Mouse (Mus musculus): ENCODE measurements around the gene Olfr1411. TPM values are rescaled to one million over a fixed set of nuclear protein-coding genes. Genes with fewer than 3 reads are reported as not detected.
A peak's percentile ranks its signal among the peaks of the same experiment; 100 is the strongest.

The Olfr1411 gene
- polyA plus RNA-seq, 1 experiment from 2014 or later = not detected

DNA sequence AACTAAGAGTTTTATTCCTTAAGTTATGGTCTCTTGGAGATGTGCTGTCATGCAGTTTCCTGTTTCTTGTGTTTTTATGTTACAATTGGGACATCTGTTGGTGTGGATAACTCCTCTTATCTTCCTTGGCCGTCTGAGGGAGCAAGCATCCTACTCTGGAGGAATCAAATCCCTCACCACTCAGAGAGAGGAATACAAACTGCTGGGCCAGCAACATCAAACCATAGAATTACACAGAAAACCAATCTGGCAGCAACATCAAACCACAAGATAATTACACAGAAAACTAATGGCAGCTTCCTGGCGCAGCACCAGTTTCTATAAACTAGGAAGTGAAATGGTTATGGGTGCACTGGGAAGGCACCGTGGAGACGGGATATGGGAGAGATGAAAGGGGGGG lies 34.0 kb downstream of the Olfr1411 start:
- Histone ChIP-seq H3K4me2 (replicated peaks) (no peak overlapping the region), H3K9me3 (no peaks in the 10 kb centered on the region), H3K4me1 (no peaks in the 10 kb centered on the region), H3K4me3 (no peak overlapping the region), H3K36me3 (no peaks in the 10 kb centered on the region), H3K27ac (no peak overlapping the region), H3K9ac (no peak overlapping the region), H3K27me3 (replicated peaks) (no peaks in the 10 kb centered on the region)
- 87% methylated on average over 4 of the region's 4 CpGs for WGBS
- ATAC-seq (ENCODE audit: low FRiP score, low read depth) = no peak

- H3K36me3 ChIP-seq = peaks cover 16% of the 10 kb centered on the region
- H3K27me3 ChIP-seq (replicated peaks) = no peaks in the 10 kb centered on the region
- no peak overlapping the region for H3K4me2 ChIP-seq (replicated peaks)
- H3K4me1 ChIP-seq = no peaks in the 10 kb centered on the region
- WGBS = 80% methylated on average over 5 of the region's 5 CpGs
- no peak for ATAC-seq (ENCODE audit: low FRiP score, low read depth)
- no peak overlapping the region for H3K4me3 ChIP-seq
- H3K9me3 ChIP-seq = no peaks in the 10 kb centered on the region
- no peak overlapping the region for H3K9ac ChIP-seq
- no peak overlapping the region for H3K27ac ChIP-seq
Measured at GRCm38 (mm10) chr1:92632196-92632595, 38.0 kb downstream of the Olfr1411 start.

GRCm38 (mm10) chr1:92632948-92633347 lies 38.7 kb downstream of the Olfr1411 start:
- 74% methylated on average over 6 of the region's 6 CpGs for WGBS
- Histone ChIP-seq H3K4me1 (no peaks in the 10 kb centered on the region), H3K4me3 (no peak overlapping the region), H3K9ac (no peak overlapping the region), H3K36me3 (peaks cover 24% of the 10 kb centered on the region), H3K27me3 (replicated peaks) (no peaks in the 10 kb centered on the region), H3K9me3 (no peaks in the 10 kb centered on the region), H3K4me2 (replicated peaks) (no peak overlapping the region), H3K27ac (no peak overlapping the region)
- no peak for ATAC-seq (ENCODE audit: low FRiP score, low read depth)

DNA sequence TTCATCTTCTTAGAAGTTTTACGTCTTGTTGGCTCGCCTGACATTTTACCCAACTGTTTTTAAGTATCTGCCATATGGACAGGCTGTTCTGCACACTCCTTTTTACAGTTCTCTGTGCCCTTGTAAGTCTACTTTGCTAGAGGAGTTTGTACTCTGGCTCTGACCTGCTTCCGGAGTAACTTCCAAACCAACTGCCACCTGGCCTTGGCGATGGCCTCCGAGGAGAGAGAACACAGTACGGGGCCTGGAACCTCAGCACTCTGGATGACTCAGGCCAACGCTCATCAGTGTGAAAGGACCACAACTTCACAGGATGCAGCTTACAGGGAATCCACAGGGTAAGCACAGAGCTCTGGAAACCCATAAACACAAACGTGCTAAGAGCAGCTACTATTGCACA lies 39.5 kb downstream of the Olfr1411 start:
- no peak overlapping the region for H3K4me3 ChIP-seq
- 82% methylated on average over 8 of the region's 8 CpGs for WGBS
- no peak overlapping the region for H3K9ac ChIP-seq
- H3K27me3 ChIP-seq (replicated peaks) = no peaks in the 10 kb centered on the region
- no peak overlapping the region for H3K4me2 ChIP-seq (replicated peaks)
- peaks cover 26% of the 10 kb centered on the region for H3K36me3 ChIP-seq
- H3K9me3 ChIP-seq = no peaks in the 10 kb centered on the region
- ATAC-seq (ENCODE audit: low FRiP score, low read depth) = no peak
- no peak overlapping the region for H3K27ac ChIP-seq
- no peaks in the 10 kb centered on the region for H3K4me1 ChIP-seq

DNA sequence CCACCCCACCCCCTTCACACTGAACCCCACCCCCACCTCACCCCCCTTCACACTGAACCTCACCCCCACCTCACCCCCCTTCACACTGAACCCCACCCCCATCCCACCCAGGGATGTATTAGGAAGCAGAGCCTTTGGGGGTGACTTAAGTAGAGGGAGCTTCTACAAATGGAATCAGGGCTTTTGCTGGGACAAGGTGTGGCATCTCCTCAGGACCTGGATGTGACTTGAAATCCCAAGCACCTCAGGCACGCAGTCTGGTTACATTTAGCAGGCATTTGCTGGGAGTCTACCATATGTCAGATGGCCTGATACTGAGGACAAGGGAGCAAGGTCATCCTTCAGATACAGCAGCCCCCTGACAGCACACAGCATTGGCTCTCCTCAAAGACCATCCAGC lies 40.4 kb downstream of the Olfr1411 start:
- Histone ChIP-seq H3K4me2 (replicated peaks) (no peak overlapping the region), H3K27me3 (replicated peaks) (no peaks in the 10 kb centered on the region), H3K9ac (no peak overlapping the region), H3K4me3 (no peak overlapping the region), H3K4me1 (no peaks in the 10 kb centered on the region), H3K27ac (no peak overlapping the region), H3K36me3 (peaks cover 31% of the 10 kb centered on the region), H3K9me3 (no peaks in the 10 kb centered on the region)
- no peak for ATAC-seq (ENCODE audit: low FRiP score, low read depth)
- 81% methylated on average over 1 of the region's 1 CpGs for WGBS

DNA sequence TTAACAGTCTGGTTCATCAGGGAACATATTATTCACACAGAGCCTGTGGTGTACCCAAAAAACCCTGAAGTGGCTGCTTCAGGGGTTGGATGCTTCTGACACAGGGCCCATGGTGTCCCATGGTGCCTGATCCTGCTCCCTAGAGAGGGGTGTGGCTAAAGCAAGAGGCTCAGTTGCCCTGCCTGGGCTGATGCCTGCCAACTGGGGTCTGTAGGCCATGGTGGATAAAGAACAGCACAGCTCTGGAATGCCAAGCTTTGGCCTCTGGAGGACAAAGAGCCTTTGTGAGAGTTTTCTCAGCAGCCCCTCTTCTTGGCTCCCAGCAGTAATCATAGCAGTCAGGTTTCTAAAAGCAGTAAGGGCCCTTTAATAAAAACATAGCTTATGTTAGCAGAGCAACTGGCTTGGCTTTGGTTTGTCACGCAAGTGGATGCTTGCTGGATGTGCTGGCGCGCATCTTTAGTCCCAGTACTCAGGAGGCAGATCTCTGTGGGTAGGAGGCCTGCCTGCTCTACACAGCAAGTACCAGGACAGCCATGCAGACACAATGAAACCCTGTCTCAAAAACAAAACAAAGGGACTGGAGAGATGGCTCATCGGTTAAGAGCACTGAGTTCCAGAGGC lies 40.9 kb downstream of the Olfr1411 start:
- WGBS = 66% methylated on average over 4 of the region's 4 CpGs
- ATAC-seq (ENCODE audit: low FRiP score, low read depth) = peak; percentile 56; the same call in 1 of the 2 replicates
- H3K27me3 ChIP-seq (replicated peaks) = no peaks in the 10 kb centered on the region
- no peak overlapping the region for H3K27ac ChIP-seq
- no peak overlapping the region for H3K4me2 ChIP-seq (replicated peaks)
- H3K9ac ChIP-seq = no peak overlapping the region
- no peaks in the 10 kb centered on the region for H3K9me3 ChIP-seq
- no peak overlapping the region for H3K4me3 ChIP-seq
- H3K36me3 ChIP-seq = peaks cover 31% of the 10 kb centered on the region
- H3K4me1 ChIP-seq = peaks cover 3% of the 10 kb centered on the region; the same call in 1 of the 2 replicates

DNA sequence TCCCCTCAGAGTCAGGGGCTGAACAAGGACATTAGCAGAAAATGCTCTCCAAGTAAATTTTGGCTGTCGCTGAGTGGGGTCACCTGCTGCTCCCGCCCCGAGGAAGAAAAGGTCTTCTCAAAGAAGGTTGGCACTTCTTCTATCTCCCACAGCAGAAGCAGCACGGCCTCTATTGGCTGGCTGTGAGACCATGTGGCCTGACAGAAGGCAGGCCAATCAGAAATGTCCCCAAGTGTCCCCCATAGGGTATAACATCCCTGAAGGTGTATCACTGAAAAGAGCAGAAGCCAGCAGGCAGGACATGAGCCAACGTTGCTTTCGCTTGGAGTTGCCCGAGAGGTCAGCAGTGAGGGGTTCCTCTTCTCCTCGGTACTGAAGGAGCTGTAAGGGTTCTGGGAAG lies 41.8 kb downstream of the Olfr1411 start:
- H3K9ac ChIP-seq = no peak overlapping the region
- H3K4me2 ChIP-seq (replicated peaks) = no peak overlapping the region
- H3K4me3 ChIP-seq = no peak overlapping the region
- no peak for ATAC-seq (ENCODE audit: low FRiP score, low read depth)
- H3K36me3 ChIP-seq = peaks cover 31% of the 10 kb centered on the region
- H3K4me1 ChIP-seq = peaks cover 12% of the 10 kb centered on the region
- no peaks in the 10 kb centered on the region for H3K9me3 ChIP-seq
- 88% methylated on average over 8 of the region's 8 CpGs for WGBS
- H3K27me3 ChIP-seq (replicated peaks) = no peaks in the 10 kb centered on the region
- H3K27ac ChIP-seq = no peak overlapping the region

- no peak overlapping the region for H3K4me3 ChIP-seq
- 95% methylated on average over 11 of the region's 11 CpGs for WGBS
- no peaks in the 10 kb centered on the region for H3K9me3 ChIP-seq
- H3K9ac ChIP-seq = no peak overlapping the region
- peaks cover 31% of the 10 kb centered on the region for H3K36me3 ChIP-seq
- peaks cover 15% of the 10 kb centered on the region for H3K4me1 ChIP-seq
- no peaks in the 10 kb centered on the region for H3K27me3 ChIP-seq (replicated peaks)
- no peak for ATAC-seq (ENCODE audit: low FRiP score, low read depth)
- no peak overlapping the region for H3K4me2 ChIP-seq (replicated peaks)
- no peak overlapping the region for H3K27ac ChIP-seq
Measured at GRCm38 (mm10) chr1:92636676-92637075, 42.5 kb downstream of the Olfr1411 start.

DNA sequence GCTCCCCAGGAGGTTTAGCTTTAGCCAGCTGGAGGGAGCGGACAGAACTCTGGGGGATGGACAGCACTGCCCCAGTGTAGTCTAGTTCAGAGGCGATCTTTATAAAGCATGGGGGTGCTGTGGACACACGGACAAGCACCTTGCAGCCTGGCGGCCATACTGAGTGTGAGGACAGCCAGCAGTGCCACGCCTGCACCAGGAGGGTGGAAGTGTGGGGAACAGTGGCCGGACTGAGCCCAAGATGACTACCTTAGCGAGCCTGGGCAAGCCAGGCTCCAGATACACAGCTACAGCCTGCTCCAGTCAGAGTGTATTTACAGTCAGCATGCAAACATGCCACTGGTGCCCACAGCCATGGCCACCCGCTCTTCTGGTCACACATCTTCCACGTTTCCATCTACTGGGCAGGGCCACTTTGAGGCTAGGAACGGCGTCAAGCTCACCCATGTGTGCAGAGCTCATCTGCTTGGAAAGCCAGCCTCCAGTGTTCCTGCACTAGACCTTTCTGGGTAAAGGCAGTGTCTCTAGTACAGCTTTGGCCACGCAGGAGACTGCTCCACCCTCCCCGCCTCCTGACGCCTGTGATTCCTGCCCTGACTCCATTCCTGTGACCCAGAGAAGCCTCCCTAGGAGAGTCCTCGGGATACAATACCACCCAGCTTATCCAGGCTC lies 43.4 kb downstream of the Olfr1411 start:
- no peak overlapping the region for H3K4me3 ChIP-seq
- H3K27me3 ChIP-seq (replicated peaks) = no peaks in the 10 kb centered on the region
- no peak for ATAC-seq (ENCODE audit: low FRiP score, low read depth)
- no peaks in the 10 kb centered on the region for H3K9me3 ChIP-seq
- peaks cover 31% of the 10 kb centered on the region for H3K36me3 ChIP-seq
- H3K9ac ChIP-seq = no peak overlapping the region
- peaks cover 20% of the 10 kb centered on the region for H3K4me1 ChIP-seq
- WGBS = 93% methylated on average over 15 of the region's 15 CpGs
- H3K27ac ChIP-seq = no peak overlapping the region
- no peak overlapping the region for H3K4me2 ChIP-seq (replicated peaks)

DNA sequence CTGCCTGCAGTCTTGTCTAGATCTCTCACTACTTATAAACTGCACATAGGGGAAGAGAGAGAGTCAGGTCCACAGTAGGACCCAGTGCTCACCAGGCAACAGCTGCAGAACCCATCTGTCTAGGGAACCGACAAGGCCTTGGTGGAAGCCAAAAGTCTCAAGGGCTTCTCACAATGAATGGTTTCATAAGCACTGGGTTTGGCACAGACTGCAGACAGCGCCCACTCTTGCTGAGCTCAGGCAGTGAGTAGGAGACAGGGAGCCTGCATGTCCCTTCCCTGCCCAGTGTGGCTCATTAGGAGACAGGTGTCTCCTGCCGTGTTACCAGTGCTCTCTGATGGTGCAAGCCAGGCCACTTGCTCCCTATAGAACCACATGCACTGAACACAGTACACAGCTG lies 44.0 kb downstream of the Olfr1411 start:
- no peak overlapping the region for H3K4me2 ChIP-seq (replicated peaks)
- no peak overlapping the region for H3K4me3 ChIP-seq
- WGBS = 91% methylated on average over 3 of the region's 3 CpGs
- H3K36me3 ChIP-seq = peaks cover 31% of the 10 kb centered on the region
- peaks cover 20% of the 10 kb centered on the region for H3K4me1 ChIP-seq
- no peak for ATAC-seq (ENCODE audit: low FRiP score, low read depth)
- H3K27me3 ChIP-seq (replicated peaks) = no peaks in the 10 kb centered on the region
- no peak overlapping the region for H3K9ac ChIP-seq
- H3K9me3 ChIP-seq = no peaks in the 10 kb centered on the region
- H3K27ac ChIP-seq = no peak overlapping the region

DNA sequence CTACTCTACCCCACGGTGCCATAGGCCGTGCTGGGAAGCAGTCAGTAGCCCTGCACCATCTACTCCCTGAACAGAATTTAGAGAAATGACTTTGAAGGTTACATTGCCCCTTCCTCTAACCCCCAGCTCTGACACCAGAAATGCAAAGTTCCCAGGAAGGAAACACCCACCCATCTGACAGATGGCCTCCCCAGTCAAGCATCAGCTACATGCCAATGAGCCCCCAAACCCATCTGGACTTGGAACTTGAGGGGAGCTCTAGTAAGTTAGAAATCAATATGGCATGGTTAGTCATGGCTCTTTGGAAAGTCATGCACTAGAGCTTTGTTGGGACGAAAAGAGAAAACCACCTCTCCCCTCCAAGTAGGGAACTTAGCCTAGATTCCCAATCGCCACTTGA lies 44.5 kb downstream of the Olfr1411 start:
- Histone ChIP-seq H3K36me3 (peaks cover 31% of the 10 kb centered on the region), H3K9me3 (no peaks in the 10 kb centered on the region), H3K4me1 (peaks cover 20% of the 10 kb centered on the region), H3K4me2 (replicated peaks) (no peak overlapping the region), H3K9ac (no peak overlapping the region), H3K27ac (no peak overlapping the region), H3K27me3 (replicated peaks) (no peaks in the 10 kb centered on the region), H3K4me3 (no peak overlapping the region)
- ATAC-seq (ENCODE audit: low FRiP score, low read depth) = no peak
- WGBS = 93% methylated on average over 4 of the region's 4 CpGs

DNA sequence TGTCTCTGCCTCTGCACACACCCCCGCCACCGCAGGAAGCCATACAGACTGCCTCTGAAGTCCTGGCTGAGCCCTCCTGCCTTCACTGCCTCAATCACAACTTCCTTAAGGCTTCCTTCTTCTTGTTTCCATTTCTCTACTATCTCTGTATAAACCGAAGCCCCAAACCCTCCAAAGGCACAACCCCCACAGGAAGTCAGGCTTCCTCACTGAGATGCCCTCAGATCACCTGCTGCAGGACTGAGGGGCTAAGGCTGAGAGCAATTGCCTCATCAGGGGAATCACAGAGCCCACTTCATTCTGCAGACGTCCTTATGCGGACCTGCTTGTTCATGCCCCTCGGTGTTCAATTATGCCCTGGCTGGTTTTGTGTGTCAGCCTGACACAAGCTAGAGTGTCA lies 46.2 kb downstream of the Olfr1411 start:
- ATAC-seq (ENCODE audit: low FRiP score, low read depth) = no peak
- Histone ChIP-seq H3K4me1 (peaks cover 20% of the 10 kb centered on the region), H3K4me3 (peak overlapping the region; percentile 88; the same call in 1 of the 2 replicates), H3K9ac (0 out of 2 replicates have a peak overlapping the region, but pooled peaks have one; percentile 93), H3K4me2 (replicated peaks) (peak overlapping the region; percentile 98), H3K9me3 (no peaks in the 10 kb centered on the region), H3K27ac (no peak overlapping the region), H3K36me3 (peaks cover 31% of the 10 kb centered on the region), H3K27me3 (replicated peaks) (no peaks in the 10 kb centered on the region)
- 92% methylated on average over 6 of the region's 6 CpGs for WGBS

All from neural tube, embryonic 12.5 days (tissue).